Mouse (Mus musculus) intestine, embryonic 15.5 days (tissue): ENCODE results near the gene Fuca2. TPM values are rescaled to one million over a fixed set of nuclear protein-coding genes. Genes with fewer than 3 reads are reported as not detected.
"Not testable (repeated sequence)": the region's sequence is repeated elsewhere in the genome, so short reads cannot be mapped to it uniquely, and the experiment has no call there.

Source experiments
- ATAC-seq: fragments of 200-750 bp; cut with Nextera tagmentation; 2 replicates; pipeline ENCODE4 v1.8.0; 2017; ENCODE audit warnings: moderate TSS enrichment, moderate library complexity
- H3K27ac ChIP-seq: fragments of 300-500 bp; sonication (generic); 2 replicates; pipeline ENCODE4 v1.5.1; 2015; ENCODE audit warnings: mild to moderate bottlenecking, inconsistent platforms
- H3K27me3 ChIP-seq: fragments of 300-500 bp; sonication (generic); replicated peaks from 2 replicates; pipeline ENCODE4 v1.6.1; 2015; ENCODE audit warnings: inconsistent platforms
- H3K36me3 ChIP-seq: fragments of 300-500 bp; sonication (generic); 2 replicates; pipeline ENCODE4 v1.6.1; 2015; ENCODE audit warnings: inconsistent platforms
- H3K4me1 ChIP-seq: fragments of 300-500 bp; sonication (generic); replicated peaks from 2 replicates; pipeline ENCODE4 v1.6.1; 2015; ENCODE audit warnings: inconsistent platforms
- H3K4me2 ChIP-seq: fragments of 300-500 bp; sonication (generic); replicated peaks from 2 replicates; pipeline ENCODE4 v1.6.1; 2015; ENCODE audit warnings: mild to moderate bottlenecking, inconsistent platforms
- H3K4me3 ChIP-seq: fragments of 300-500 bp; sonication (generic); replicated peaks from 2 replicates; pipeline ENCODE4 v1.5.1; 2015; ENCODE audit warnings: inconsistent platforms
- H3K9ac ChIP-seq: fragments of 300-500 bp; sonication (generic); 2 replicates; pipeline ENCODE4 v1.6.1; 2015; ENCODE audit warnings: inconsistent platforms
- H3K9me3 ChIP-seq: fragments of 300-500 bp; sonication (generic); 2 replicates; pipeline ENCODE4 v1.6.1; 2016; ENCODE audit warnings: inconsistent platforms
- WGBS: fragments of 180-500 bp; shearing (Covaris S2); methylation state at CpG from one replicate; pipeline ENCODE4 v1.1.7; 2015; 5-methylcytosine and 5-hydroxymethylcytosine counted together
- polyA plus RNA-seq: library from polyadenylated mRNA; unstranded; fragments of >200 nt; fragmentation: Nextera tagmentation; extraction: Ambion mirVana; gene quantifications from 2 replicates; pipeline ENCODE4 v1.2.1, GENCODE M21; 2015

Fuca2 gene
- polyA plus RNA-seq, 1 experiment from 2014 or later: 134 TPM

- no peaks in the 10 kb centered on the region for H3K4me1 ChIP-seq
- H3K4me3 ChIP-seq: no peak overlapping the region
- H3K27me3 ChIP-seq: no peaks in the 10 kb centered on the region
- H3K9me3 ChIP-seq: no peaks in the 10 kb centered on the region
- no peak overlapping the region for H3K27ac ChIP-seq
- no peak overlapping the region for H3K4me2 ChIP-seq
- WGBS: 72% methylated on average over 4 of the region's 4 CpGs
- no peaks in the 10 kb centered on the region for H3K36me3 ChIP-seq
- ATAC-seq: no peak
- H3K9ac ChIP-seq: no peak overlapping the region
Observed at GRCm38 (mm10) chr10:13485958-13486357, 13.4 kb upstream of the Fuca2 start.

GRCm38 (mm10) chr10:13489671-13490070 lies 9.7 kb upstream of the Fuca2 start:
- H3K27ac ChIP-seq: no peak overlapping the region

GRCm38 (mm10) chr10:13493978-13494686 lies 5.2 kb upstream of the Fuca2 start:
- 80% methylated on average over 9 of the region's 9 CpGs for WGBS
- H3K9me3 ChIP-seq: no peaks in the 10 kb centered on the region
- no peaks in the 10 kb centered on the region for H3K4me1 ChIP-seq
- no peaks in the 10 kb centered on the region for H3K27me3 ChIP-seq
- no peak overlapping the region for H3K27ac ChIP-seq
- no peaks in the 10 kb centered on the region for H3K36me3 ChIP-seq
- ATAC-seq: peak; percentile 87
- no peak overlapping the region for H3K4me2 ChIP-seq
- H3K4me3 ChIP-seq: no peak overlapping the region
- H3K9ac ChIP-seq: no peak overlapping the region

More at GRCm38 (mm10) chr10:13489671-13490070, 9.7 kb upstream of the Fuca2 start:
- H3K9ac ChIP-seq: no peak overlapping the region
- H3K4me3 ChIP-seq: no peak overlapping the region
- no peaks in the 10 kb centered on the region for H3K27me3 ChIP-seq
- no peaks in the 10 kb centered on the region for H3K9me3 ChIP-seq
- no peaks in the 10 kb centered on the region for H3K4me1 ChIP-seq
- H3K36me3 ChIP-seq: no peaks in the 10 kb centered on the region
- no peak overlapping the region for H3K4me2 ChIP-seq
- WGBS: 72% methylated on average over 6 of the region's 6 CpGs
- no peak for ATAC-seq

GRCm38 (mm10) chr10:13496315-13496714 lies 3.0 kb upstream of the Fuca2 start:
- Histone ChIP-seq H3K4me2 (no peak overlapping the region), H3K27ac (no peak overlapping the region), H3K27me3 (no peaks in the 10 kb centered on the region), H3K36me3 (no peaks in the 10 kb centered on the region), H3K4me1 (no peaks in the 10 kb centered on the region; the same call in none of the 2 replicates), H3K9ac (no peak overlapping the region), H3K4me3 (no peak overlapping the region), H3K9me3 (no peaks in the 10 kb centered on the region)
- no peak for ATAC-seq
- 86% methylated on average over 3 of the region's 3 CpGs for WGBS

GRCm38 (mm10) chr10:13500473-13500872 lies 1.1 kb downstream of the Fuca2 start:
- Histone ChIP-seq H3K4me3 (peak overlapping the region; percentile 64; the same call in 1 of the 2 replicates), H3K9ac (no peak overlapping the region), H3K9me3 (no peaks in the 10 kb centered on the region), H3K27me3 (no peaks in the 10 kb centered on the region), H3K4me2 (peak overlapping the region; percentile 85), H3K4me1 (no peaks in the 10 kb centered on the region; the same call in none of the 2 replicates), H3K27ac (peak overlapping the region; percentile 34; the same call in 1 of the 2 replicates), H3K36me3 (no peaks in the 10 kb centered on the region)
- peak; percentile 32; the same call in 1 of the 2 replicates for ATAC-seq
- WGBS: 47% methylated on average over 9 of the region's 9 CpGs

- under 1% methylated on average over 30 of the region's 30 CpGs for WGBS
- no peaks in the 10 kb centered on the region for H3K27me3 ChIP-seq
- peak overlapping the region; percentile 34; the same call in 1 of the 2 replicates for H3K27ac ChIP-seq
- H3K9ac ChIP-seq: peak overlapping the region; percentile 65
- peak overlapping the region; percentile 85 for H3K4me2 ChIP-seq
- peak overlapping the region; percentile 64 for H3K4me3 ChIP-seq
- ATAC-seq: peak; percentile 98
- H3K4me1 ChIP-seq: no peaks in the 10 kb centered on the region; the same call in none of the 2 replicates
- H3K9me3 ChIP-seq: no peaks in the 10 kb centered on the region
- H3K36me3 ChIP-seq: no peaks in the 10 kb centered on the region
Observed at GRCm38 (mm10) chr10:13500938-13501496, 1.7 kb downstream of the Fuca2 start.

GRCm38 (mm10) chr10:13501533-13501932 lies 2.2 kb downstream of the Fuca2 start:
- H3K9me3 ChIP-seq, H3K36me3 ChIP-seq, H3K27me3 ChIP-seq, H3K4me1 ChIP-seq, H3K27ac ChIP-seq: not testable (repeated sequence)
- ATAC-seq: 0 out of 2 replicates have a peak, but pooled peaks have one; percentile 10
- peak overlapping the region; percentile 64 for H3K4me3 ChIP-seq
- peak overlapping the region; percentile 85 for H3K4me2 ChIP-seq
- WGBS: 40% methylated on average over 4 of the region's 4 CpGs
- H3K9ac ChIP-seq: peak overlapping the region; percentile 65

- H3K27ac ChIP-seq: no peak overlapping the region
- H3K4me1 ChIP-seq: no peaks in the 10 kb centered on the region; the same call in none of the 2 replicates
- 82% methylated on average over 8 of the region's 8 CpGs for WGBS
- H3K9me3 ChIP-seq: no peaks in the 10 kb centered on the region
- H3K36me3 ChIP-seq: no peaks in the 10 kb centered on the region
- peak; percentile 11; the same call in 1 of the 2 replicates for ATAC-seq
- no peaks in the 10 kb centered on the region for H3K27me3 ChIP-seq
- peak overlapping the region; percentile 85; the same call in 1 of the 2 replicates for H3K4me2 ChIP-seq
- no peak overlapping the region for H3K9ac ChIP-seq
- H3K4me3 ChIP-seq: no peak overlapping the region
Observed at GRCm38 (mm10) chr10:13502371-13502770, 3.0 kb downstream of the Fuca2 start.

GRCm38 (mm10) chr10:13521857-13522256 lies 22.5 kb downstream of the Fuca2 start:
- Histone ChIP-seq H3K27me3 (no peaks in the 10 kb centered on the region), H3K4me1 (no peaks in the 10 kb centered on the region), H3K9me3 (no peaks in the 10 kb centered on the region), H3K36me3 (0 out of 2 replicates have a peak, but pooled peaks cover under 1% of the 10 kb centered on the region), H3K4me3 (no peak overlapping the region), H3K27ac (no peak overlapping the region), H3K9ac (no peak overlapping the region), H3K4me2 (no peak overlapping the region)
- WGBS: 43% methylated on average over 4 of the region's 4 CpGs
- no peak for ATAC-seq

GRCm38 (mm10) chr10:13528155-13528554 lies 28.8 kb downstream of the Fuca2 start:
- WGBS: 49% methylated on average over 4 of the region's 4 CpGs
- no peaks in the 10 kb centered on the region for H3K4me1 ChIP-seq
- peaks cover 5% of the 10 kb centered on the region; the same call in 1 of the 2 replicates for H3K36me3 ChIP-seq
- no peaks in the 10 kb centered on the region for H3K9me3 ChIP-seq
- H3K4me3 ChIP-seq: no peak overlapping the region
- H3K9ac ChIP-seq: no peak overlapping the region
- no peak overlapping the region for H3K27ac ChIP-seq
- no peaks in the 10 kb centered on the region for H3K27me3 ChIP-seq
- ATAC-seq: peak; percentile 86
- no peak overlapping the region for H3K4me2 ChIP-seq

- Histone ChIP-seq H3K9me3 (no peaks in the 10 kb centered on the region), H3K4me3 (no peak overlapping the region), H3K4me2 (no peak overlapping the region), H3K27me3 (no peaks in the 10 kb centered on the region), H3K36me3 (peaks cover 2% of the 10 kb centered on the region; the same call in 1 of the 2 replicates), H3K4me1 (no peaks in the 10 kb centered on the region), H3K27ac (no peak overlapping the region), H3K9ac (no peak overlapping the region)
- WGBS: 83% methylated on average over 3 of the region's 3 CpGs
- ATAC-seq: no peak
Observed at GRCm38 (mm10) chr10:13534751-13535150, 35.4 kb downstream of the Fuca2 start.

GRCm38 (mm10) chr10:13536706-13537105 lies 37.4 kb downstream of the Fuca2 start:
- no peaks in the 10 kb centered on the region for H3K9me3 ChIP-seq
- no peaks in the 10 kb centered on the region for H3K27me3 ChIP-seq
- H3K36me3 ChIP-seq: peaks cover 2% of the 10 kb centered on the region; the same call in 1 of the 2 replicates
- WGBS: 95% methylated on average over 7 of the region's 7 CpGs
- no peaks in the 10 kb centered on the region for H3K4me1 ChIP-seq
- ATAC-seq: no peak
- no peak overlapping the region for H3K27ac ChIP-seq
- H3K9ac ChIP-seq: no peak overlapping the region
- H3K4me2 ChIP-seq: no peak overlapping the region
- H3K4me3 ChIP-seq: no peak overlapping the region
